Mouse (Mus musculus) limb, embryonic 10.5 days (tissue): ENCODE measurements around the gene Rbpj. TPM values are rescaled to one million over a fixed set of nuclear protein-coding genes. Genes with fewer than 3 reads are reported as not detected.

Experiments
- DNase-seq: peaks from one replicate; pipeline ENCODE4 v3.0.0-alpha.2; 2017; ENCODE audit warnings: low spot score
- H3K27ac ChIP-seq: fragments of 300-500 bp; sonication (generic); 2 replicates; pipeline ENCODE4 v1.5.1; 2016; ENCODE audit warnings: mild to moderate bottlenecking
- H3K27me3 ChIP-seq: fragments of 300-500 bp; sonication (generic); 2 replicates; pipeline ENCODE4 v1.6.1; 2016; ENCODE audit warnings: low read depth, mild to moderate bottlenecking; ENCODE audit not compliant: poor library complexity, severe bottlenecking
- H3K36me3 ChIP-seq: fragments of 300-500 bp; sonication (generic); 2 replicates; pipeline ENCODE4 v1.6.1; 2016; ENCODE audit warnings: mild to moderate bottlenecking, moderate library complexity
- H3K4me1 ChIP-seq: fragments of 300-500 bp; sonication (generic); 2 replicates; pipeline ENCODE4 v1.6.1; 2016
- H3K4me3 ChIP-seq: fragments of 300-500 bp; sonication (generic); 2 replicates; pipeline ENCODE4 v1.5.1; 2016; ENCODE audit warnings: mild to moderate bottlenecking, moderate library complexity
- H3K9me3 ChIP-seq: fragments of 300-500 bp; sonication (generic); replicated peaks from 2 replicates; pipeline ENCODE4 v1.6.1; 2016; ENCODE audit warnings: mild to moderate bottlenecking
- WGBS: fragments of 180-500 bp; shearing (Covaris S2); methylation state at CpG from one replicate; pipeline ENCODE4 v1.1.7; 2016; 5-methylcytosine and 5-hydroxymethylcytosine counted together
- polyA plus RNA-seq: library from polyadenylated mRNA; unstranded; fragments of >200 nt; fragmentation: Nextera tagmentation; extraction: Ambion mirVana; gene quantifications from 2 replicates; pipeline ENCODE4 v1.2.1, GENCODE M21; 2016

Gene Rbpj
- polyA plus RNA-seq, 1 experiment from 2014 or later: 45.1 TPM

GRCm38 (mm10) chr5:53524162-53524561 lies 58.2 kb downstream of the Rbpj start:
- H3K9me3 ChIP-seq: no peaks in the 10 kb centered on the region
- H3K36me3 ChIP-seq: no peaks in the 10 kb centered on the region
- 93% methylated on average over 7 of the region's 7 CpGs for WGBS
- no peak overlapping the region for H3K27ac ChIP-seq
- 0 out of 2 replicates have a peak, but pooled peaks cover 4% of the 10 kb centered on the region for H3K4me1 ChIP-seq
- H3K4me3 ChIP-seq: no peak overlapping the region
- DNase-seq: no peak
- no peaks in the 10 kb centered on the region for H3K27me3 ChIP-seq

DNA sequence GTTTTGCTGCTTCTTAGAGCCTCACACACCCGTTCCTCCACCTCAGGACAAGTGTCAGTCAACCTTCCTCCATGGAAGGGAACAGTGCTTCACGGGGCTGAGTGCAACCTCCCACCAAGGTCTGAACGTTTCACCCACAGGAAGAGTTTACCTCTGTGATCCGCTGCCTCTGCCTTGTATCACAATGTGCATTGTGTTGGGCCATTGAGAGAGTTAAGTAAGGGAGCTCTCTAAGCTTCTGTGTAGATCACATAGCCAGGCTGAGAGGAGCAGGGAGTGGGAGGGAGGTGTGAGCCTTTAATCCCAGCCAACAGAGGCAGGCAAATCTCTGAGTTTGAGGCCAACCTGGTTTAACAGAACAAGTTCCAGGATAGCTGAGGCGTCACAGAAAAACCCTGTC lies 58.9 kb downstream of the Rbpj start:
- Histone ChIP-seq H3K4me1 (0 out of 2 replicates have a peak, but pooled peaks cover 4% of the 10 kb centered on the region), H3K36me3 (no peaks in the 10 kb centered on the region), H3K4me3 (no peak overlapping the region), H3K27me3 (no peaks in the 10 kb centered on the region), H3K9me3 (no peaks in the 10 kb centered on the region), H3K27ac (no peak overlapping the region)
- 79% methylated on average over 5 of the region's 5 CpGs for WGBS
- no peak for DNase-seq

DNA sequence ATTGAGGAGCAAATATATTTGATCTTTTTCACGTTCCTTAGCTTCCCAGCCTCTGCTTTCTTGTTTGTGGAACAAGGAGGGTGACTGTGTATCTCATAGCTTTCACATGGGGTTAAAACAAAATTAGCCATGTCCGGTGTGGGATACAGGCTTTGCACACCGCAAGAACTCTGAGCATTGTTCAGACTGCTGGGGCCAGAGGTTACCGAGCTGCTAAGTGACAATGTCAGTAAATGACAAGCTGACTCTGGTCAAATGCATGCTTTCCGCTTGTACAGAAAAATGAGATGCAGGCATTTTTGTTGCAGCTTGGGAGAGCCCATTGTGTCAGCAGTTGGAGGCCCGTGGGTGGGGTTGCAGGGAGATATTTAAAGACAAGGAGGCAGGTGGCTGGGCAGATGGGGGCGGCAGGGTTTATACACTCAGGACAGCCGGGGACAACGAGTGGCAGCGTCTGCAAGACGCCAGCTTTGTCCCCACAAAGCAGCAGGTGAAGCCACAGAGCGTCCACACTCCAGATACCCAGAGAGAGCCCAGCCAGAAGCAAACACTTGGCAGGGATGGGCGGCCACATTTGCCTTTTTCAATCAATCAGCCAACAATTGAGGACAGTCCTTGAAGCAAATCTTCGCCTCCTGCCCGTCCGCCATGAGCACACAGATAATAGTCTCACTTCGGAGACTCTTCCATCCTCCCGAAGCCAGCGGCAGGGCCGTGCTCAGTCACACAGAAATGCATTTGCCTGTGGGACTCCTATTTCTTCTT lies 59.5 kb downstream of the Rbpj start:
- DNase-seq: no peak
- no peaks in the 10 kb centered on the region for H3K36me3 ChIP-seq
- no peaks in the 10 kb centered on the region for H3K9me3 ChIP-seq
- no peaks in the 10 kb centered on the region for H3K27me3 ChIP-seq
- H3K27ac ChIP-seq: no peak overlapping the region
- 0 out of 2 replicates have a peak, but pooled peaks cover 4% of the 10 kb centered on the region for H3K4me1 ChIP-seq
- H3K4me3 ChIP-seq: no peak overlapping the region
- 71% methylated on average over 20 of the region's 20 CpGs for WGBS

- no peaks in the 10 kb centered on the region for H3K36me3 ChIP-seq
- WGBS: 86% methylated on average over 1 of the region's 1 CpGs
- H3K4me1 ChIP-seq: 0 out of 2 replicates have a peak, but pooled peaks cover 4% of the 10 kb centered on the region
- H3K27me3 ChIP-seq: no peaks in the 10 kb centered on the region
- no peak overlapping the region for H3K4me3 ChIP-seq
- no peaks in the 10 kb centered on the region for H3K9me3 ChIP-seq
- H3K27ac ChIP-seq: no peak overlapping the region
- DNase-seq: no peak
These were observed 60.1 kb downstream of the Rbpj start for GRCm38 (mm10) chr5:53526070-53526430.

DNA sequence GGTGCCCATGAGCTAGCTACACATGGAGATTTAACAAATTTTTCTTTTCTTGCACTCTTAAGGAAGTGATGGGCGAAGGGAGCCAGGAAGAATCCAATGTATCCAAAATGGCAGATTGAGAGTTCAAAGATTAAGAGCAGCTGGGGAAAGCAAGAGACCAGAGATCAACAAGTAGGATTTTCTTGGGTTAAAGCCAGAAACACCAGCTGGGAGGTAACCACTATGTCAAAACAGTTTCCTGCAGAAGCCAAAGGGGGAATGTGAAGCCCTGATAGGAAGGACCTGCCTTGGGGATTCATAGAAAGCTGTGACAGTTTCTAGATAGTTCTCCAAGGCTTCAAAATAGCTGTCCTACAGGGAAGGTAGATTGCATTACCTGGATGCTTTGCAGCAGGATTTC lies 63.9 kb downstream of the Rbpj start:
- no peak for DNase-seq
- H3K27me3 ChIP-seq: no peaks in the 10 kb centered on the region
- 0 out of 2 replicates have a peak, but pooled peaks cover 4% of the 10 kb centered on the region for H3K4me1 ChIP-seq
- H3K9me3 ChIP-seq: no peaks in the 10 kb centered on the region
- H3K27ac ChIP-seq: no peak overlapping the region
- no peaks in the 10 kb centered on the region for H3K36me3 ChIP-seq
- WGBS: 84% methylated on average over 1 of the region's 1 CpGs
- no peak overlapping the region for H3K4me3 ChIP-seq

GRCm38 (mm10) chr5:53535096-53535495 lies 69.1 kb downstream of the Rbpj start:
- H3K36me3 ChIP-seq: no peaks in the 10 kb centered on the region
- WGBS: 88% methylated on average over 12 of the region's 12 CpGs
- H3K9me3 ChIP-seq: no peaks in the 10 kb centered on the region
- H3K27ac ChIP-seq: no peak overlapping the region
- H3K4me1 ChIP-seq: no peaks in the 10 kb centered on the region
- H3K4me3 ChIP-seq: no peak overlapping the region
- no peaks in the 10 kb centered on the region for H3K27me3 ChIP-seq
- DNase-seq: no peak

GRCm38 (mm10) chr5:53536635-53537554 lies 70.9 kb downstream of the Rbpj start:
- DNase-seq: no peak
- 78% methylated on average over 12 of the region's 12 CpGs for WGBS
- no peaks in the 10 kb centered on the region for H3K4me1 ChIP-seq
- H3K4me3 ChIP-seq: no peak overlapping the region
- no peaks in the 10 kb centered on the region for H3K9me3 ChIP-seq
- H3K36me3 ChIP-seq: no peaks in the 10 kb centered on the region
- no peak overlapping the region for H3K27ac ChIP-seq
- H3K27me3 ChIP-seq: no peaks in the 10 kb centered on the region

GRCm38 (mm10) chr5:53539860-53540633 lies 74.1 kb downstream of the Rbpj start:
- H3K4me3 ChIP-seq: no peak overlapping the region

GRCm38 (mm10) chr5:53542073-53542472 lies 76.1 kb downstream of the Rbpj start:
- WGBS: 58% methylated on average over 1 of the region's 1 CpGs
- no peaks in the 10 kb centered on the region for H3K27me3 ChIP-seq
- no peak overlapping the region for H3K4me3 ChIP-seq
- no peak overlapping the region for H3K27ac ChIP-seq
- no peaks in the 10 kb centered on the region for H3K36me3 ChIP-seq
- H3K9me3 ChIP-seq: no peaks in the 10 kb centered on the region
- DNase-seq: no peak
- no peaks in the 10 kb centered on the region for H3K4me1 ChIP-seq

More at GRCm38 (mm10) chr5:53539860-53540633, 74.1 kb downstream of the Rbpj start:
- 89% methylated on average over 18 of the region's 18 CpGs for WGBS
- no peaks in the 10 kb centered on the region for H3K4me1 ChIP-seq
- no peak for DNase-seq
- H3K27me3 ChIP-seq: no peaks in the 10 kb centered on the region
- no peak overlapping the region for H3K27ac ChIP-seq
- no peaks in the 10 kb centered on the region for H3K9me3 ChIP-seq
- H3K36me3 ChIP-seq: no peaks in the 10 kb centered on the region

GRCm38 (mm10) chr5:53543399-53543798 lies 77.4 kb downstream of the Rbpj start:
- no peaks in the 10 kb centered on the region for H3K27me3 ChIP-seq
- 93% methylated on average over 4 of the region's 4 CpGs for WGBS
- H3K27ac ChIP-seq: no peak overlapping the region
- H3K9me3 ChIP-seq: no peaks in the 10 kb centered on the region
- H3K4me1 ChIP-seq: no peaks in the 10 kb centered on the region
- no peaks in the 10 kb centered on the region for H3K36me3 ChIP-seq
- DNase-seq: no peak
- no peak overlapping the region for H3K4me3 ChIP-seq

DNA sequence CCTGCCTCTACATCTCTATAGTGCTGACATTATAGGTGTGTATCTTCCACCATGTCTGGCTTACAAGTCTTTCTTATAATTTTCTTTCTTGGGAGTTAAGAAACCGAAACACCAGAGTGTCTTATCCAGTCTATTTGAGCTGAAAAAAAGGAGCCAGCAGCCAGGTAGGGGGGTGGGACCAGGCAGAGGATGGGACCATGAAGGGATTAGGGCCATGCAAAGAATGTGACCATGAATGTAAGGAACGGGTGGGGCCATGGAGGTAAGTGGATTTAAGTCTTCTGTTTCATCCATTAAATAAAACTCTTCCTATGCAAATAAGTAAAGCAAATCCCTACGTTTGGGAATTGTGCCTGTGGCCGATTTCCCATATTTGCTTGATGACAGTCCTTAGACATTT lies 78.0 kb downstream of the Rbpj start:
- no peaks in the 10 kb centered on the region for H3K36me3 ChIP-seq
- DNase-seq: no peak
- H3K27me3 ChIP-seq: no peaks in the 10 kb centered on the region
- 86% methylated on average over 4 of the region's 4 CpGs for WGBS
- H3K4me1 ChIP-seq: no peaks in the 10 kb centered on the region
- no peak overlapping the region for H3K27ac ChIP-seq
- no peak overlapping the region for H3K4me3 ChIP-seq
- H3K9me3 ChIP-seq: no peaks in the 10 kb centered on the region

DNA sequence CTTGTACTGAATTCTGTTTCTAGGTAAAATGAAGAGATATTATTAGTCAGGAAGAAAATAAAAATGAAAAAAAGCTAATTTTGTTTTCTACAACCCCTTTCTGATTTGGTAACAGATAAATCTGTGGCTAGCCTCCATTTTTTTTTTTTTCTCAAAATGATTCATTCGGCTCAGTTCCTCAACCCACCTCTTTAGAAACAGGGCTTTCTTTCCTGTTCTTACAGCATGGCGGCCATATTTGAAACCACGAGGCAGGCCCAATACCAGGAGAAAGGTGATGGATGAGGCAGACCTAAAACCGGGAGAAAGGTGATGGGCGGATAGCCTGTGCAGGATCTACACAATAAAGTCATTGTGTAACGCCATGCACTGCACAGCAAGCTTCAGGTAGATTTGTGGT lies 80.5 kb downstream of the Rbpj start:
- Histone ChIP-seq H3K4me1 (no peaks in the 10 kb centered on the region), H3K9me3 (no peaks in the 10 kb centered on the region), H3K36me3 (no peaks in the 10 kb centered on the region), H3K4me3 (no peak overlapping the region), H3K27ac (no peak overlapping the region), H3K27me3 (no peaks in the 10 kb centered on the region)
- no peak for DNase-seq
- WGBS: 87% methylated on average over 6 of the region's 6 CpGs
